Mouse (Mus musculus): ENCODE measurements around the gene Pde11a.

The Pde11a gene

GRCm38 (mm10) chr2:75953320-75953719, 385.3 kb downstream of the Pde11a start:
- no peak for DNase-seq (ENCODE audit: low spot score)

GRCm38 (mm10) chr2:75950685-75951084, 387.9 kb downstream of the Pde11a start:
- DNase-seq (ENCODE audit: low spot score), result no peak
